Mouse (Mus musculus) heart, postnatal 25 days (tissue): ENCODE data around the gene Ccdc90b. TPM values are rescaled to one million over a fixed set of nuclear protein-coding genes. Genes with fewer than 3 reads are reported as not detected.

Experiments
- DNase-seq: peaks from one replicate; pipeline ENCODE4 v3.0.0; 2022; ENCODE audit warnings: low spot score
- intact Hi-C: fragments of 180-260 bp; cut with DNase I; formaldehyde crosslinking; loops from one replicate; pipeline ENCODE4 v1.15.1; 2025
- total RNA-seq, 2 experiments: library from RNA; stranded (reverse); gene quantifications; 2 replicates each; pipeline ENCODE4 v1.2.3; 2021

The Ccdc90b gene
- 10 to 100 TPM; 34.2 to 35.3 TPM for total RNA-seq

DNA sequence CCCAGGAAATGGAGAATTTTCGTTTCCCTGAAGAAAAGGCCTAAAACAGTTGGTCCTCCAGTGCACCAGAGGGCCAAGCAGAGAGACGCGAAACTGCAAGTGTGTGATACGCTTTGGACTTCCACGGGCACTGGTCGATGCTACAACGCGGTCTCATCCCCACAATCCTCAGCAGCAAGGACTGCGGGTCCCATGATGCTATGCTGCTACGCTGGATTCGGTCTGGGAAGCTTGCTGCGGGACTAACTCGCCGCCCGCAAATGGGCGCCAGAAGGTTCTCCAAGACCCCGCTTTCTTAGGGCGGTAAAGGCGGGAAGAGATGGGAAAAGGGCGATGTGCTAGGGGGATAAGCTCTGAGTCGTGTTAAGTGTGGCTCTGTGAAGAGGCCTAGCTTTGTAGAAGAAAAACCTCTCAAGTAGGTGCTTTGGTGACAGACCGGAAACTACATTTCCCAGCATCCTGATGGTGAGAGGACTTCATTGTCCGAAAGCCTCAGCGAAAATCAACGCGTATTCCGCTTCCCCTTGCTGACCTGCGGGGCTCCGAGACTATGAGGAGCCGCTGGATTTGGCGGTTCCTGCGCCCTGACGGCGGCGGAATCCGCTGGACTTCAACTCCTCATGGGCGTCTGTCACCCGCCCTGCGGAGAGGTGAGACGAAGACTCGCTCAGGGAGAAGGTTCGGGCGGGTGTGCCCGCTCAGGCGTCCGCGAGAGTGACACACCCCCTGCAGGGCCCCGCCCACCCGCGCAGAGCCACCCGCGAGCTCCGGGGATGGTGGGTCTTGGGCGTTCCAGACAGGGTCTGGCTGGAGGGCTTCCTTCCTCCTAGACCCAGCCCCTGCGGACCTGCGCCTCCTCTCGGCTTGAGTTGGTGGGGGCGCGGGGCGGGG lies at the start of gene Ccdc90b:
TSS of gene Ccdc90b (plus strand) at position 164 of the 891 bp plus-strand sequence.
- peak; percentile 75 for DNase-seq
- intact Hi-C loops: loop anchor here (5.0 to 10.0 kb wide), 3 partner anchors 76 to 264 kb away; partner anchors contain the start of genes Ankrd42 and Pcf11

DNA sequence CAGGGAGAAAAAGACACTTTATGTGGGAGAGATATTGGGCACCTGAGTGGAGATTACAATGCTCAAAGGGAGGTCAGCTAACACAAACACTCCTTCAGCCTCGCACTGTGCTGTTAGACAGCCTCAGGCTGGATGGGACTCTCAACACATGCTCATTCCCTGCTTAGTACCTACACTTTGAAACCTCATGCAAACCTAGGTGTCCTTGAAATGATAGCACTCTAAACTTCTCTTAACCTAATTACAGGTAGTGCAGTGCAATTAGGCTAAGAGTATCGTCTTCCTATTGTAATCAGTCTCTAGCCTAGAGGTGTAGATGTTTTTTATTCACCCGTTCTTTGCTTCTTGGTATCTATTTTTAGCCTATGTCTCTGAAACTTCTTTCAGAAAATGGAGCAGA lies 40.6 kb upstream of the Ccdc90b start:
- intact Hi-C loops: no loop called here
- DNase-seq: no peak

DNA sequence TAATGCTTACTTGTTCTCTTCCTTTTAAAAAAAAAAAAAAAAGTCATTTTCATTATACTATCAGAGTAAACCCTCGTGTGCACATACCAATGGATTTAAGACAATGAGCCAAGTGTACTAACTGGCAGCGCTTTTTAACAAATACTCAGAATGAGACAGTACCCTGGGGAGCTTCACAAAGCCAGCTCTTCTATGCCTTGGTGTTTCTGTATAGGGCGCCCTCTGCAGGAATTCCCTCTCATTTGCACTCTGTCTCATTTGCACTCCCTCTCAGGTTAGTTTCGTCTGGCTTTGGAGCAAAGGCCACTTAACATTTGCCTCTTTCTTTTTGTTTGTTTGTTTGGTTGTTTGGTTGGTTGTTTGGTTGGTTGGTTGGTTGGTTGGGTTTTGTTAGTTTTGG lies 40.1 kb upstream of the Ccdc90b start:
- intact Hi-C loops: no loop called here
- DNase-seq: no peak

DNA sequence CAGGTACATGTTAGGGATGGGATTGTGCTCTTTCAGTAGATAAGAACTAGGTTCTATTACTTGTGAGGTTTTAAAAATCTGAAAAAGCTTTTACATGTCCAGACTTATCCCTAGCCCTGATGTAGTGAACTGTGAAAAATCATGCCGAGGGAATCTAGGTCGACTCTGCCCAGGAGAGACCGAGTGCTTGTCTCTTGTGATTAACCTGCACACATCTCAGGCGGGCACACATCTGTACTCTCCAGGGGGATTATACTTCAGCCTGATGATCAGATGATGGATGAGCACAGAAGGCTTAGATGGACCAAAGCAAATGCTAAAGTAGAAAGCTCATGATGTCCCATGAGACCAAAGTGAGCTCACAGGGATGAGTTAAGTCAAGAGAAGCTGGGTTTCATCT lies 31.7 kb upstream of the Ccdc90b start:
- intact Hi-C loops: no loop called here
- DNase-seq: no peak

- intact Hi-C loops: no loop called here
- DNase-seq: no peak
These were observed 28.5 kb upstream of the Ccdc90b start for GRCm38 (mm10) chr7:92532351-92533036.

- DNase-seq: no peak
- intact Hi-C loops: no loop called here
These were observed 14.2 kb upstream of the Ccdc90b start for GRCm38 (mm10) chr7:92546763-92547162.

DNA sequence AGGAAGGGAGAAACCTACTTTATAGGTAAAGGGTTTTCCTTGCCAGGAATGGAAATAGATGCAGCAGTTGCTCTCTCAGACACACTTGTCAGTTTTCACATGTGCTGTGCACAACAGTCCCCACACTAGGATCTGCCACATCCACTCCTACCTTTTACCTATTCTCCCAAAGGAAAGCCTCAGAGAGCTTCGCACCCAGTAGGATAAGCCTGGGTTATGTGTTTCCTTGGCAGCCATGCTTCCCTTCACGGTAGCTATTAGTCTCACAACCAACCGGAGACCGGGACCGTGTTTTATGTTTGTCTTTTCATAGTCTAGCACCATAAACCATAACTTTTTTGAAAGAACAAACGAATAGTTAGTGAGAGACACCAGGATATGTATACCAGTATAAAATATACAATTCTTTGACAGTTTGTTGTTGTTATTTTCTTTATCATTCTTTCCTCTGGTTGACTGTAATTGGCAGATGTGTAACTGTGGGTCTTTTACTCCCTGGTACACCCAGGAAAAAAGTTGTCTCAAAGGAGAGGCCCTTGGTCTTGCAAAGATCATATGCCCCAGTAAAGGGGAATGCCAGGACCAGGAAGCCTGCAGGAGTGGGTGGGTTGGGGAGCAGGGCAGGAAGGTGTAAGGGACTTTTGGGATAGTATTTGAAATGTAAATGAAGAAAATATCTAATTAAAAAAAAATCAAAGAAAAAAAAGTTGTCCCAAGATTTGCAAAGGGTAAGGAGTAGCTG lies 10.5 kb upstream of the Ccdc90b start:
- DNase-seq: no peak
- intact Hi-C loops: loop anchor here (10.0 kb wide), 1 partner anchor 226 kb away; no protein-coding TSS in a partner anchor

- intact Hi-C loops: loop anchor here (1.0 to 10.0 kb wide), 2 partner anchors 226 to 448 kb away; no protein-coding TSS in a partner anchor
- no peak for DNase-seq
These were observed 10.0 kb upstream of the Ccdc90b start for GRCm38 (mm10) chr7:92550990-92551392.

- DNase-seq: no peak
- intact Hi-C loops: loop anchor here (10.0 kb wide), 1 partner anchor 234 kb away; no protein-coding TSS in a partner anchor
These were observed 2.2 kb upstream of the Ccdc90b start for GRCm38 (mm10) chr7:92558744-92559143.

DNA sequence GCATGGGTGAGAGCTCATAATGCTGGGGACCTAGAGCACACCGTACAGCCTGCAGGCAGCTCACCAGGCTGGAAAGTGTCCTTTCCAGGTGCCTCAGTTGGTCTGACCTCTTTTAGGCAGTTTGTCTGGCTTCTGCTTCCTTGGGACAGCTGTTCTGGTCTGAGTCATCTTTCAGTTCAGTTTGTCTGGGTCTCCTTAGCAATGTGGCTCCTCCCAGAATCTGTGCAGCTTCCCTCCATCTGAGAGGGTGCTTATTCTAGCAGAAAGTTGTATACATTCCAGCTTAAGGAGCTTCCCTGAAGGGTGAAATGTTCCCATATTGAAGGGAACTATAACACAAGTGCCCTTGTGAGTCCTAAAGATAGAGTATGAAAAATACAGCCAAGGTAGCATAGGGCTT lies 5.8 kb downstream of the Ccdc90b start:
- DNase-seq: no peak
- intact Hi-C loops: loop anchor here (5.0 to 10.0 kb wide), 3 partner anchors 98 to 258 kb away; partner anchors contain the start of genes Pcf11 and Rab30

- DNase-seq: no peak
- intact Hi-C loops: no loop called here
These were observed 19.7 kb downstream of the Ccdc90b start for GRCm38 (mm10) chr7:92580491-92581207.

GRCm38 (mm10) chr7:92583567-92583966 lies 22.6 kb downstream of the Ccdc90b start:
- DNase-seq: no peak
- intact Hi-C loops: no loop called here

GRCm38 (mm10) chr7:92589986-92590385 lies 29.0 kb downstream of the Ccdc90b start:
- intact Hi-C loops: no loop called here
- no peak for DNase-seq

GRCm38 (mm10) chr7:92590842-92591241 lies 29.9 kb downstream of the Ccdc90b start:
- intact Hi-C loops: no loop called here
- DNase-seq: no peak

DNA sequence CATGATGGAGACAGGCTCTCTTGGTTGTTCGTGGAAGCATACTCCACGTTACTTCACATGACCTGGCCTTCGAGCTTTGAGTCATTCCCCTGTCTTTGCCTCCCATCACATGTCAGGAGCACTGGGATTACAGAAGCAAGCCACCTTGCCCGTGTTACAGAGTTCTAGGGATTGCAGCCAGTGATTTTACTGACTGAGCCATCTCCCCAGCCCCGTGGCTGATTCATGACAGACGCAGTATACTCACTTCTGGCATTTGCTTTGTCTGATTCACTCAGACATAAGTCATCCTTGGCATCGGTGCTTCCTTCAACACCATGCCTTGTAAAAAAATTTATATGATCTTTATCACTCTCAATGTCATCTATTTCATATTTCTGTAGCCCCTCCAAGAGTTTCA lies 44.0 kb downstream of the Ccdc90b start:
- intact Hi-C loops: no loop called here
- no peak for DNase-seq

DNA sequence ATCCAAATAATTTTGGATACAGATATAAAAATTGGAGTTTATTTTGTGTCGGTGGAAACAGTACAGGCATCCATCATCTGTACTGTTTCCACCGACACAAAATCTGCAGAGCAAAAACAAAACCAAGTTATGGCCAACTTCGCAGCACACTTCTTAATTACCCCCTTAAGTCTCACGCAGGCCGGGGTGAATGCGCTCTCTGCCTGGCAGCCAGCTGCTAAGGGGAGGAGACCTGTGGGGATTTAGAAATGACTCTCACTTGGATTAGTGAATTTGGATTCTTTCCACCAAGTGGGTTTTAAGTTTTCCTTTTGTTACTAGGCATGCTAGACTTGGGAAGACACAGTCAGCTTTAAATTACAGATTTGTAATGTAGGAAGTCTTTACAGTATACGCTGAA lies 49.9 kb downstream of the Ccdc90b start:
- no peak for DNase-seq
- intact Hi-C loops: no loop called here

GRCm38 (mm10) chr7:92624488-92624887 lies 63.5 kb downstream of the Ccdc90b start:
- no peak for DNase-seq
- intact Hi-C loops: no loop called here

DNA sequence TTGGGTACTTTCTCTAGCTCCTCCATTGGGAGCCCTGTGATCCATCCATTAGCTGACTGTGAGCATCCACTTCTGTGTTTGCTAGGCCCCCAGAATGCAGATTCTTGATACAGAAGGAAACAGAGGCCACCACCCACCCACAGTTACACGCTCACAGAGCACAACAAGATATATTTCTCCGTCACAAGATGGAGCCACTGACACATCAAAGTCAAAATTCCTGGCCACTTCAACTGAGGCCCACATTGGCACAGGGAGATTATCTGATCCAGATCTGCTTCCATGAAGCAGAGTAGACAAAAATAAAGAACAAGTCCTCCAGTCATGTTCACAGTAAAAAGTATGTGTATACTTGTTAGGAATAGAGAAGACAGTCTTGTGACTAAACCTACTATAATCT lies 69.2 kb downstream of the Ccdc90b start:
- DNase-seq: no peak
- intact Hi-C loops: loop anchor here (2.0 to 10.0 kb wide), 2 partner anchors 199 to 465 kb away; no protein-coding TSS in a partner anchor
